Mouse (Mus musculus) hindbrain, embryonic 15.5 days (tissue): ENCODE results near the gene Acp6. TPM values are rescaled to one million over a fixed set of nuclear protein-coding genes. Genes with fewer than 3 reads are reported as not detected.

Experiments
- ATAC-seq: fragments of 200-750 bp; cut with Nextera tagmentation; 2 replicates; pipeline ENCODE4 v1.8.0; 2017; ENCODE audit warnings: low read depth, moderate number of reproducible peaks, moderate TSS enrichment; ENCODE audit not compliant: low FRiP score
- H3K27ac ChIP-seq: fragments of 300-500 bp; sonication (generic); replicated peaks from 2 replicates; pipeline ENCODE4 v1.5.1; 2015; ENCODE audit warnings: mild to moderate bottlenecking, inconsistent platforms
- H3K27me3 ChIP-seq: fragments of 300-500 bp; sonication (generic); 2 replicates; pipeline ENCODE4 v1.6.1; 2015; ENCODE audit warnings: control low read depth, inconsistent platforms
- H3K36me3 ChIP-seq: fragments of 300-500 bp; sonication (generic); 2 replicates; pipeline ENCODE4 v1.6.1; 2015; ENCODE audit warnings: control low read depth, inconsistent platforms
- H3K4me1 ChIP-seq: fragments of 300-500 bp; sonication (generic); replicated peaks from 2 replicates; pipeline ENCODE4 v1.6.1; 2015; ENCODE audit warnings: control low read depth, inconsistent platforms
- H3K4me2 ChIP-seq: fragments of 300-500 bp; sonication (generic); 2 replicates; pipeline ENCODE4 v1.6.1; 2015; ENCODE audit warnings: moderate library complexity, mild to moderate bottlenecking, inconsistent platforms
- H3K4me3 ChIP-seq: fragments of 300-500 bp; sonication (generic); 2 replicates; pipeline ENCODE4 v1.5.1; 2015; ENCODE audit warnings: mild to moderate bottlenecking, inconsistent platforms
- H3K9ac ChIP-seq: fragments of 300-500 bp; sonication (generic); 2 replicates; pipeline ENCODE4 v1.6.1; 2015; ENCODE audit warnings: inconsistent platforms
- H3K9me3 ChIP-seq: fragments of 300-500 bp; sonication (generic); 2 replicates; pipeline ENCODE4 v1.6.1; 2016; ENCODE audit warnings: control low read depth, inconsistent platforms
- whole genome bisulfite sequencing: fragments of 180-500 bp; shearing (Covaris S2); methylation state at CpG from one replicate; pipeline ENCODE4 v1.1.7; 2015; 5-methylcytosine and 5-hydroxymethylcytosine counted together
- polyA plus RNA-seq: library from polyadenylated mRNA; unstranded; fragments of >200 nt; fragmentation: Nextera tagmentation; extraction: Ambion mirVana; gene quantifications from 2 replicates; pipeline ENCODE4 v1.2.1, GENCODE M21; 2015

The Acp6 gene
- polyA plus RNA-seq, 1 experiment from 2014 or later, result 20.6 TPM

GRCm38 (mm10) chr3:97201943-97202342 is 43.4 kb downstream of the Acp6 start:
- no peak overlapping the region for H3K9ac ChIP-seq
- H3K9me3 ChIP-seq, result no peaks in the 10 kb centered on the region
- H3K27me3 ChIP-seq, result no peaks in the 10 kb centered on the region
- WGBS, result 43% methylated on average over 5 of the region's 5 CpGs
- H3K4me3 ChIP-seq, result no peak overlapping the region
- ATAC-seq, result no peak
- peaks cover 23% of the 10 kb centered on the region for H3K36me3 ChIP-seq
- H3K27ac ChIP-seq, result no peak overlapping the region
- no peak overlapping the region for H3K4me2 ChIP-seq
- H3K4me1 ChIP-seq, result no peaks in the 10 kb centered on the region

- H3K4me1 ChIP-seq, result no peaks in the 10 kb centered on the region
- H3K9ac ChIP-seq, result no peak overlapping the region
- 75% methylated on average over 14 of the region's 14 CpGs for WGBS
- no peak overlapping the region for H3K27ac ChIP-seq
- no peak for ATAC-seq
- H3K36me3 ChIP-seq, result peaks cover 42% of the 10 kb centered on the region
- H3K27me3 ChIP-seq, result no peaks in the 10 kb centered on the region
- no peak overlapping the region for H3K4me3 ChIP-seq
- no peak overlapping the region for H3K4me2 ChIP-seq
- H3K9me3 ChIP-seq, result no peaks in the 10 kb centered on the region
These were observed 45.3 kb downstream of the Acp6 start for GRCm38 (mm10) chr3:97203880-97204279.

GRCm38 (mm10) chr3:97206521-97206920 is 47.9 kb downstream of the Acp6 start:
- Histone ChIP-seq H3K9me3 (no peaks in the 10 kb centered on the region), H3K4me2 (no peak overlapping the region), H3K27me3 (no peaks in the 10 kb centered on the region), H3K4me3 (no peak overlapping the region), H3K4me1 (no peaks in the 10 kb centered on the region), H3K27ac (no peak overlapping the region), H3K36me3 (peaks cover 65% of the 10 kb centered on the region), H3K9ac (no peak overlapping the region)
- ATAC-seq, result no peak
- 90% methylated on average over 3 of the region's 3 CpGs for WGBS

- 68% methylated on average over 9 of the region's 9 CpGs for WGBS
- no peak overlapping the region for H3K27ac ChIP-seq
- no peak for ATAC-seq
These were observed 50.8 kb downstream of the Acp6 start for GRCm38 (mm10) chr3:97209351-97209750.

GRCm38 (mm10) chr3:97211177-97211576 is 52.6 kb downstream of the Acp6 start:
- no peak overlapping the region for H3K4me2 ChIP-seq
- no peaks in the 10 kb centered on the region for H3K27me3 ChIP-seq
- no peak for ATAC-seq
- H3K9ac ChIP-seq, result no peak overlapping the region
- H3K36me3 ChIP-seq, result peaks cover 88% of the 10 kb centered on the region
- 92% methylated on average over 5 of the region's 5 CpGs for WGBS
- H3K4me1 ChIP-seq, result no peaks in the 10 kb centered on the region
- no peak overlapping the region for H3K4me3 ChIP-seq
- H3K9me3 ChIP-seq, result no peaks in the 10 kb centered on the region
- H3K27ac ChIP-seq, result no peak overlapping the region

More at GRCm38 (mm10) chr3:97209351-97209750, 50.8 kb downstream of the Acp6 start:
- H3K4me3 ChIP-seq, result no peak overlapping the region
- H3K4me1 ChIP-seq, result no peaks in the 10 kb centered on the region
- H3K36me3 ChIP-seq, result peaks cover 89% of the 10 kb centered on the region
- no peak overlapping the region for H3K9ac ChIP-seq
- H3K4me2 ChIP-seq, result no peak overlapping the region
- H3K27me3 ChIP-seq, result no peaks in the 10 kb centered on the region
- no peaks in the 10 kb centered on the region for H3K9me3 ChIP-seq

- peaks cover 73% of the 10 kb centered on the region for H3K36me3 ChIP-seq
- 84% methylated on average over 10 of the region's 10 CpGs for whole genome bisulfite sequencing
- ATAC-seq, result no peak
- H3K4me1 ChIP-seq, result no peaks in the 10 kb centered on the region
- no peaks in the 10 kb centered on the region for H3K9me3 ChIP-seq
- H3K27me3 ChIP-seq, result no peaks in the 10 kb centered on the region
- H3K27ac ChIP-seq, result no peak overlapping the region
- no peak overlapping the region for H3K4me3 ChIP-seq
- no peak overlapping the region for H3K9ac ChIP-seq
- no peak overlapping the region for H3K4me2 ChIP-seq
These were observed 55.3 kb downstream of the Acp6 start for GRCm38 (mm10) chr3:97213871-97214270.

GRCm38 (mm10) chr3:97214439-97214838 is 55.9 kb downstream of the Acp6 start:
- no peak for ATAC-seq
- no peak overlapping the region for H3K4me3 ChIP-seq
- H3K9me3 ChIP-seq, result no peaks in the 10 kb centered on the region
- peaks cover 74% of the 10 kb centered on the region for H3K36me3 ChIP-seq
- WGBS, result 33% methylated on average over 1 of the region's 1 CpGs
- no peak overlapping the region for H3K4me2 ChIP-seq
- no peak overlapping the region for H3K9ac ChIP-seq
- no peaks in the 10 kb centered on the region for H3K4me1 ChIP-seq
- H3K27me3 ChIP-seq, result no peaks in the 10 kb centered on the region
- no peak overlapping the region for H3K27ac ChIP-seq

- Histone ChIP-seq H3K27me3 (no peaks in the 10 kb centered on the region), H3K36me3 (peaks cover 74% of the 10 kb centered on the region)
- 79% methylated on average over 3 of the region's 3 CpGs for WGBS
These were observed 56.9 kb downstream of the Acp6 start for GRCm38 (mm10) chr3:97215526-97215925.

GRCm38 (mm10) chr3:97223261-97223660 is 64.7 kb downstream of the Acp6 start:
- Histone ChIP-seq H3K27ac (no peak overlapping the region), H3K36me3 (peaks cover 34% of the 10 kb centered on the region), H3K4me3 (no peak overlapping the region), H3K9ac (no peak overlapping the region), H3K4me1 (peaks cover 28% of the 10 kb centered on the region), H3K27me3 (no peaks in the 10 kb centered on the region), H3K9me3 (no peaks in the 10 kb centered on the region), H3K4me2 (no peak overlapping the region)
- ATAC-seq, result no peak
- 62% methylated on average over 9 of the region's 9 CpGs for WGBS

More at GRCm38 (mm10) chr3:97215526-97215925, 56.9 kb downstream of the Acp6 start:
- Histone ChIP-seq H3K4me1 (no peaks in the 10 kb centered on the region), H3K4me2 (no peak overlapping the region), H3K9ac (no peak overlapping the region), H3K4me3 (no peak overlapping the region), H3K27ac (no peak overlapping the region), H3K9me3 (no peaks in the 10 kb centered on the region)
- no peak for ATAC-seq

- H3K9ac ChIP-seq, result no peak overlapping the region
- WGBS, result 83% methylated on average over 5 of the region's 5 CpGs
- no peak overlapping the region for H3K4me3 ChIP-seq
- H3K4me1 ChIP-seq, result peaks cover 33% of the 10 kb centered on the region
- no peak overlapping the region for H3K4me2 ChIP-seq
- ATAC-seq, result no peak
- H3K27ac ChIP-seq, result no peak overlapping the region
- no peaks in the 10 kb centered on the region for H3K9me3 ChIP-seq
- H3K36me3 ChIP-seq, result peaks cover 19% of the 10 kb centered on the region
- no peaks in the 10 kb centered on the region for H3K27me3 ChIP-seq
These were observed 66.7 kb downstream of the Acp6 start for GRCm38 (mm10) chr3:97225231-97225630.

GRCm38 (mm10) chr3:97226719-97227118 is 68.1 kb downstream of the Acp6 start:
- Histone ChIP-seq H3K4me1 (peaks cover 33% of the 10 kb centered on the region), H3K9me3 (no peaks in the 10 kb centered on the region), H3K4me2 (peak overlapping the region; percentile 75), H3K9ac (peak overlapping the region; percentile 90), H3K36me3 (peaks cover 5% of the 10 kb centered on the region; the same call in 1 of the 2 replicates), H3K27me3 (no peaks in the 10 kb centered on the region), H3K4me3 (peak overlapping the region; percentile 82), H3K27ac (peak overlapping the region; percentile 91)
- peak; percentile 35 for ATAC-seq
- WGBS, result 2% methylated on average over 18 of the region's 18 CpGs
